Mouse (Mus musculus): ENCODE data around the gene Baz2b.

GRCm38 (mm10) chr2:60142281-60142680 lies 67.4 kb downstream of the Baz2b start:
- TF ChIP-seq CTCF (IDR thresholded peaks at IDR 0.05; ENCODE audit: insufficient read depth, low read depth, low read length) = no peak
- TF ChIP-seq POLR2A (IDR thresholded peaks at IDR 0.05; ENCODE audit: insufficient read depth, low read depth, low read length) = no peak
